Mouse (Mus musculus) C2C12 (cell line): Measurements from ENCODE around the gene Src. TPM values are rescaled to one million over a fixed set of nuclear protein-coding genes. Genes with fewer than 3 reads are reported as not detected.

ENCODE experiments used
- H3K27me3 ChIP-seq: one replicate; pipeline ENCODE4 v1.6.1; 2011; ENCODE audit not compliant: control insufficient read depth, insufficient read depth, insufficient read length
- H3K36me3 ChIP-seq: one replicate; pipeline ENCODE4 v1.6.1; 2011; ENCODE audit not compliant: control insufficient read depth, insufficient read depth
- H3K4me3 ChIP-seq: one replicate; pipeline ENCODE4 v1.5.1; 2011; ENCODE audit warnings: mild to moderate bottlenecking, control low read depth; ENCODE audit not compliant: poor library complexity, insufficient read depth, severe bottlenecking
- H3K79me2 ChIP-seq: one replicate; pipeline ENCODE4 v1.6.1; 2011; ENCODE audit not compliant: control insufficient read depth, insufficient read depth
- H3K79me3 ChIP-seq: one replicate; pipeline ENCODE4 v1.6.1; 2011; ENCODE audit warnings: low read depth, control low read depth
- H3ac ChIP-seq: one replicate; pipeline ENCODE3; 2011; ENCODE audit warnings: low read depth; ENCODE audit not compliant: control insufficient read depth, insufficient read length
- CEBPB ChIP-seq: IDR thresholded peaks from one replicate; pipeline ENCODE4 v1.6.1; 2011; ENCODE audit warnings: low read depth, mild to moderate bottlenecking, control low read depth, moderate library complexity
- CTCF ChIP-seq: IDR thresholded peaks from one replicate; pipeline ENCODE4 v1.5.1; 2011; ENCODE audit not compliant: control insufficient read depth, insufficient read depth, insufficient read length
- FOSL1 ChIP-seq: IDR thresholded peaks from one replicate; pipeline ENCODE4 v1.8.0; 2011; ENCODE audit warnings: mild to moderate bottlenecking, low read length; ENCODE audit not compliant: poor library complexity, insufficient read depth, severe bottlenecking
- MAX ChIP-seq: IDR thresholded peaks from one replicate; pipeline ENCODE4 v1.6.1; 2011; ENCODE audit warnings: mild to moderate bottlenecking, control low read depth
- MYOD1 ChIP-seq: IDR thresholded peaks from one replicate; pipeline ENCODE4 v1.6.1; 2011; ENCODE audit warnings: low read depth; ENCODE audit not compliant: control insufficient read depth, insufficient read length
- MYOG ChIP-seq: IDR thresholded peaks from one replicate; pipeline ENCODE4 v1.6.1; 2011; ENCODE audit not compliant: control insufficient read depth, insufficient read length; ENCODE audit errors: extremely low read depth
- USF1 ChIP-seq: IDR thresholded peaks from one replicate; pipeline ENCODE4 v1.6.1; 2011; ENCODE audit warnings: low read depth, mild to moderate bottlenecking, control low read depth, moderate library complexity
- polyA plus RNA-seq: library from polyadenylated mRNA; unstranded; fragments of >200 nt; fragmentation: generic; extraction: Trizol; gene quantifications from one replicate; pipeline ENCODE4 v1.2.1, GENCODE M21; 2012; ENCODE audit warnings: missing spikeins

Gene Src
- polyA plus RNA-seq, 1 experiment, result 29.3 TPM

DNA sequence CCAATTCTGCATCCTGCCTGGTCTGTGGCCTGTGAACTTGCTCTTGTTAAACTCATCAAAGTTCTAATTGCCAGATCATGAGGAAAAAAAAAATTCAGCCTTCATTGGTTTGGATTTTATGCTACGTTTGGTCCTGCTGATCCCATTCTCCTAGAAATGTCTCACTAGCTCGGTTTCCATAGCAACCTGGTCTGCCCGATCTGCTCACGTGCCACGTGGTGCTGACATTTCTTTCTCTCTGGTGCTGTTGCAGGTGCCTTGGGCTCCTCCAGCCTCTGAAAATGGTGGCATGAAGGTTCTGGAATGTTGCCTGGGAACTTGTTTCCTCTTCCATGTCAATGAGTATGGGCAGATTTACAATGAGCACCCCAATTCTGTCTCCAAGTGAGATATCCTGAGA lies 102.3 kb downstream of the Src start:
- TF ChIP-seq FOSL1 (no peak), MYOG (no peak), MYOD1 (no peak), CEBPB (no peak), USF1 (no peak), MAX (no peak), CTCF (no peak)
- peaks cover 68% of the 10 kb centered on the region for H3K27me3 ChIP-seq
- no peak overlapping the region for H3ac ChIP-seq
- no peaks in the 10 kb centered on the region for H3K36me3 ChIP-seq
- H3K4me3 ChIP-seq, result no peak overlapping the region
- no peaks in the 10 kb centered on the region for H3K79me2 ChIP-seq
- H3K79me3 ChIP-seq, result no peaks in the 10 kb centered on the region

Other genes starting within 250 kb of the Src start
- gene Rbl1, start 213.9 kb upstream of the Src start, polyA plus RNA-seq, result 7.7 TPM
- gene Rpn2, start 139.4 kb upstream of the Src start, polyA plus RNA-seq, result 210 TPM
- gene Mroh8, start 138.9 kb upstream of the Src start, polyA plus RNA-seq, result 0.13 TPM
- gene Ghrh, start 70.9 kb upstream of the Src start, polyA plus RNA-seq, result not detected
- 51.1 TPM for gene Manbal, start 50.9 kb upstream of the Src start, polyA plus RNA-seq
- gene Nnat, start 141.6 kb downstream of the Src start, polyA plus RNA-seq, result 1.3 TPM
- 25.2 TPM for gene Blcap, start 152.8 kb downstream of the Src start, polyA plus RNA-seq